Mouse (Mus musculus) T-helper 2 cell (primary cell): ENCODE data around the gene Frmd4a.

Experiments used
- in situ Hi-C: fragments of 300-600 bp; cut with MboI, MseI; formaldehyde crosslinking; loops from one replicate; pipeline ENCODE4 v1.15.1; 2025; ENCODE audit warnings: high pct_unique_total_duplicates

Frmd4a gene

GRCm38 (mm10) chr2:4515910-4516309 is 498.4 kb downstream of the Frmd4a start:
- in situ Hi-C loops = no loop called here

- in situ Hi-C loops = no loop called here
These were observed 499.5 kb downstream of the Frmd4a start for GRCm38 (mm10) chr2:4516819-4517552.

- in situ Hi-C loops = no loop called here
These were observed 500.1 kb downstream of the Frmd4a start for GRCm38 (mm10) chr2:4517553-4518125.

GRCm38 (mm10) chr2:4518549-4518948 is 501.0 kb downstream of the Frmd4a start:
- in situ Hi-C loops = no loop called here

GRCm38 (mm10) chr2:4522769-4523487 is 505.4 kb downstream of the Frmd4a start:
- in situ Hi-C loops = no loop called here

GRCm38 (mm10) chr2:4527094-4527493 is 509.6 kb downstream of the Frmd4a start:
- in situ Hi-C loops = no loop called here

GRCm38 (mm10) chr2:4529254-4529729 is 511.8 kb downstream of the Frmd4a start:
- in situ Hi-C loops = no loop called here

- in situ Hi-C loops = no loop called here
These were observed 514.1 kb downstream of the Frmd4a start for GRCm38 (mm10) chr2:4531533-4532197.

GRCm38 (mm10) chr2:4532198-4532568 is 514.7 kb downstream of the Frmd4a start:
- in situ Hi-C loops = no loop called here

- in situ Hi-C loops = no loop called here
These were observed 515.4 kb downstream of the Frmd4a start for GRCm38 (mm10) chr2:4532945-4533344.

GRCm38 (mm10) chr2:4535187-4535864 is 517.8 kb downstream of the Frmd4a start:
- in situ Hi-C loops = no loop called here

- in situ Hi-C loops = no loop called here
These were observed 523.8 kb downstream of the Frmd4a start for GRCm38 (mm10) chr2:4541330-4541729.

GRCm38 (mm10) chr2:4541844-4542628 is 524.5 kb downstream of the Frmd4a start:
- in situ Hi-C loops = no loop called here

GRCm38 (mm10) chr2:4542629-4543416 is 525.3 kb downstream of the Frmd4a start:
- in situ Hi-C loops = no loop called here

- in situ Hi-C loops = no loop called here
These were observed 525.9 kb downstream of the Frmd4a start for GRCm38 (mm10) chr2:4543417-4543775.

GRCm38 (mm10) chr2:4544360-4544759 is 526.8 kb downstream of the Frmd4a start:
- in situ Hi-C loops = no loop called here

- in situ Hi-C loops = no loop called here
These were observed 527.7 kb downstream of the Frmd4a start for GRCm38 (mm10) chr2:4545261-4545660.

- in situ Hi-C loops = no loop called here
These were observed 529.6 kb downstream of the Frmd4a start for GRCm38 (mm10) chr2:4547003-4547662.

GRCm38 (mm10) chr2:4549271-4549670 is 531.8 kb downstream of the Frmd4a start:
- in situ Hi-C loops = no loop called here
